Mouse (Mus musculus): ENCODE measurements around the gene Gramd1a. TPM values are rescaled to one million over a fixed set of nuclear protein-coding genes. Genes with fewer than 3 reads are reported as not detected.

The Gramd1a gene
- polyA plus RNA-seq, 1 experiment, result 325 TPM

DNA sequence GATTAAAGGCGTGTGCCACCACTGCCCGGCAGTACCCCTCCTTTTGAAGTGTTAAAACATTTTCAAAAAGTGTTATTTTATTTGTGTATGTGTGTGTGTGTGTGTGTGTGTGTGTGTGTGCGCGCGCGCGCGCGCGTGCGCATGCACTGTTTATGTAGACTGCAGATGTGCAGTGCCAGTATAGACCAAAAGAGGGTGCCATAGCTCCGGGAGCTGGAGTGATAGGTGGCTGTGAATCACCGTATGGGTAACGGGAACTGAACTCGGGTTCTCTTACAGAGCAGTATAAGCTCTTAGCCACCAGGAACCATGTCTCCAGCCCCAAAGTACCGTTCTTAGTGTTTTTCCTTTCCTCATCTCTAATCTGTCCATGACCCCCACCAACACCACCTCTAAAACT is 10.8 kb downstream of the Gramd1a start:
- H3K27me3 ChIP-seq (ENCODE audit: control insufficient read depth, insufficient read depth, low read length), result no peaks in the 10 kb centered on the region
- peaks cover 35% of the 10 kb centered on the region for H3K36me3 ChIP-seq (ENCODE audit: control insufficient read depth, insufficient read depth, low read length)
- no peak overlapping the region for H3K27ac ChIP-seq (ENCODE audit: insufficient read depth, low read length)
- TF ChIP-seq CTCF (IDR thresholded peaks at IDR 0.05; ENCODE audit: extremely low read depth, insufficient read depth, insufficient read length, insufficient replicate concordance), result no peak
- no peak for TF ChIP-seq POLR2A (IDR thresholded peaks at IDR 0.05; ENCODE audit: low read depth, low read length)
- no peak for DNase-seq (ENCODE audit: low read depth in 1 of 2, low spot score in 2 of 2)
- H3K4me1 ChIP-seq (ENCODE audit: control insufficient read depth, insufficient read depth, insufficient read length), result peaks cover 2% of the 10 kb centered on the region; the same call in 1 of the 2 replicates
- H3K4me3 ChIP-seq (ENCODE audit: extremely low read depth, insufficient read depth, insufficient read length), result no peak overlapping the region
- WGBS, result 97% methylated on average over 16 of the region's 16 CpGs

DNA sequence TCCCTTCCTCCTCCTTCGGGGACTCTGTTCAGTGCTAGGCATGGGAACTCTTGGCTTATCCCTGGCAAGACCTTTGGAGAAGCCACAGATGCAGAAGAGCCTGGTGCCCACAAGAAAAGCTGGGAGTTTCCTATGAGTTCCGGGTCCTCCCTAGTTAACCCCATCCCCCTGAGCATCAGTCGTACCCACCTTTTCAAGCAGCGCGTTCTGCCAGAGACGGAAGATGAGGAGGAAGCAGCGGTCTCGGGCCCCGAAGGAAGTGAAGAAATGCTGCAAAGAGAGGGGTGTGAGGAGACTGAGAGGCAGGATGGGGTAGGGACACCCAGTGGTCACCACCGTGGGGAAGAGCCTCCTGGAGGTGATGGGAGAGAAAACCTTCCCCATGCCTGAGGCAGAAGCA is 14.8 kb downstream of the Gramd1a start:
- Histone ChIP-seq H3K27ac (ENCODE audit: insufficient read depth, low read length) (no peak overlapping the region), H3K4me3 (ENCODE audit: extremely low read depth, insufficient read depth, insufficient read length) (no peak overlapping the region), H3K27me3 (ENCODE audit: control insufficient read depth, insufficient read depth, low read length) (no peaks in the 10 kb centered on the region), H3K36me3 (ENCODE audit: control insufficient read depth, insufficient read depth, low read length) (peaks cover 68% of the 10 kb centered on the region), H3K4me1 (ENCODE audit: control insufficient read depth, insufficient read depth, insufficient read length) (no peaks in the 10 kb centered on the region)
- DNase-seq (ENCODE audit: low read depth in 1 of 2, low spot score in 2 of 2), result no peak
- WGBS, result 92% methylated on average over 10 of the region's 10 CpGs
- no peak for TF ChIP-seq POLR2A (IDR thresholded peaks at IDR 0.05; ENCODE audit: low read depth, low read length)
- no peak for TF ChIP-seq CTCF (IDR thresholded peaks at IDR 0.05; ENCODE audit: extremely low read depth, insufficient read depth, insufficient read length, insufficient replicate concordance)

DNA sequence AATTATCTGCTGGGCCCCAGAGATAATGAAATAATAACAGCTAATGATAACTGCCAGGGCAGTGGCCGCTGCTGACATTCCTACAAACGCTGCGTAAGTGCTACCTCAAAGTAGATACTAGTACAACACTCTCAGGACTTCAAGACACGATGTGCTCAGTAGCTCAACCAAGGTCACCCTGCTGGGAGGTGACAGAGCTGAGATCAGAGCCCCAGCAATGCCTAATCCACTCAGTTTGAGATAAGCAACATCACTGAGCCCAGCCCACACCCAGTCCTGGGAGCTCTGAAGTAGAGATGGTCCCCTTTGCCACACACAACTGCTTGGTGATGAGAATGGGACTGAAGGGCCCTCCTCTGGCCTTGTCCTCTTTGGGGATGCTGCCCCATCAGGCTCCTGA is 15.4 kb downstream of the Gramd1a start:
- H3K27ac ChIP-seq (ENCODE audit: insufficient read depth, low read length), result no peak overlapping the region
- no peaks in the 10 kb centered on the region for H3K4me1 ChIP-seq (ENCODE audit: control insufficient read depth, insufficient read depth, insufficient read length)
- 93% methylated on average over 4 of the region's 4 CpGs for WGBS
- DNase-seq (ENCODE audit: low read depth in 1 of 2, low spot score in 2 of 2), result no peak
- TF ChIP-seq POLR2A (IDR thresholded peaks at IDR 0.05; ENCODE audit: low read depth, low read length) (no peak), CTCF (IDR thresholded peaks at IDR 0.05; ENCODE audit: extremely low read depth, insufficient read depth, insufficient read length, insufficient replicate concordance) (no peak)
- peaks cover 74% of the 10 kb centered on the region for H3K36me3 ChIP-seq (ENCODE audit: control insufficient read depth, insufficient read depth, low read length)
- H3K4me3 ChIP-seq (ENCODE audit: extremely low read depth, insufficient read depth, insufficient read length), result no peak overlapping the region
- H3K27me3 ChIP-seq (ENCODE audit: control insufficient read depth, insufficient read depth, low read length), result no peaks in the 10 kb centered on the region

DNA sequence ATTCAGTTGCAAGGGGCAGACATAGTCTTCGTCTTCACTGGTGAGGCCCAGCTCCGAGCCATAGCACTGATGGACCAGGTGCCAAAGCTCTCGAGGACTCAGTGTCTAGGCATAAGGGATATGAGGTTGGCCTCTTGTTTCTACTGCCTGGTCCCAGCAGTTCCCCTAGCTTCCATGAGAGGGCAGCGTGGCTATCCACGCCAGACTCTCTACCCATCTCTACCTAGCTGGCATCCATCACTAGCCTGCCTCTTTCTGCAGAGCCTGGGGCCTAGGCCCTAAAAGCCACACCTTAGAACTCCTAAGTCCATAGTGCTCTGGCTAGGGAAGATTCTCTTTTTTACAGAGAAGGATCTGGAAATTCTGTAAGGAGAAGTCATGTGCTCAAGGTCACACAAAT is 15.9 kb downstream of the Gramd1a start:
- TF ChIP-seq CTCF (IDR thresholded peaks at IDR 0.05; ENCODE audit: extremely low read depth, insufficient read depth, insufficient read length, insufficient replicate concordance) (peak; percentile 84; the same call in 1 of the 2 replicates), POLR2A (IDR thresholded peaks at IDR 0.05; ENCODE audit: low read depth, low read length) (no peak)
- H3K27me3 ChIP-seq (ENCODE audit: control insufficient read depth, insufficient read depth, low read length), result no peaks in the 10 kb centered on the region
- DNase-seq (ENCODE audit: low read depth in 1 of 2, low spot score in 2 of 2), result peak in 1 of 2 experiments; percentile 74
- no peaks in the 10 kb centered on the region for H3K4me1 ChIP-seq (ENCODE audit: control insufficient read depth, insufficient read depth, insufficient read length)
- H3K27ac ChIP-seq (ENCODE audit: insufficient read depth, low read length), result no peak overlapping the region
- WGBS, result 60% methylated on average over 5 of the region's 5 CpGs
- H3K36me3 ChIP-seq (ENCODE audit: control insufficient read depth, insufficient read depth, low read length), result peaks cover 79% of the 10 kb centered on the region
- no peak overlapping the region for H3K4me3 ChIP-seq (ENCODE audit: extremely low read depth, insufficient read depth, insufficient read length)

DNA sequence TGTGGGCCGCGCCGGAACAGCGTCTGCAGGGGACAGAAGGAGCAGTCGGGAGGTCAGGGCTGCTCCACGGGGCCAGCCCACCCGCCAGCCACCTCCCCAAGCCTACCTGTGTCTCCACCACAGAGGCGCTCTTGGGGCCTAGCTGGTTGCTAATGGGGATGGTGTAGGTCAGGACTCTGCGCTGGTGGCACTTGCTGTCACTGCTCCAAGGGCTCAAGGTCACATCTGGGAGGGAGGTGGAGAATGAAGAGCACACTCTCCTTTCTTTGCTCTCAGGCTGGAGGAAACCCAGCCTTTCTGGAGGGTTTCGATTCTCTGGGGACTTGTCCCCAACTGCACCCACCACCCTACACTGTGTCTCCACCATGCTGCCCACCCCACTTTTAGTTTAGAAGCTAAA is 20.0 kb downstream of the Gramd1a start:
- TF ChIP-seq CTCF (IDR thresholded peaks at IDR 0.05; ENCODE audit: extremely low read depth, insufficient read depth, insufficient read length, insufficient replicate concordance) (no peak), POLR2A (IDR thresholded peaks at IDR 0.05; ENCODE audit: low read depth, low read length) (no peak)
- Histone ChIP-seq H3K27me3 (ENCODE audit: control insufficient read depth, insufficient read depth, low read length) (no peaks in the 10 kb centered on the region), H3K27ac (ENCODE audit: insufficient read depth, low read length) (no peak overlapping the region), H3K36me3 (ENCODE audit: control insufficient read depth, insufficient read depth, low read length) (peaks cover 85% of the 10 kb centered on the region), H3K4me3 (ENCODE audit: extremely low read depth, insufficient read depth, insufficient read length) (no peak overlapping the region), H3K4me1 (ENCODE audit: control insufficient read depth, insufficient read depth, insufficient read length) (no peaks in the 10 kb centered on the region)
- DNase-seq (ENCODE audit: low read depth in 1 of 2, low spot score in 2 of 2), result no peak
- 95% methylated on average over 10 of the region's 10 CpGs for WGBS

DNA sequence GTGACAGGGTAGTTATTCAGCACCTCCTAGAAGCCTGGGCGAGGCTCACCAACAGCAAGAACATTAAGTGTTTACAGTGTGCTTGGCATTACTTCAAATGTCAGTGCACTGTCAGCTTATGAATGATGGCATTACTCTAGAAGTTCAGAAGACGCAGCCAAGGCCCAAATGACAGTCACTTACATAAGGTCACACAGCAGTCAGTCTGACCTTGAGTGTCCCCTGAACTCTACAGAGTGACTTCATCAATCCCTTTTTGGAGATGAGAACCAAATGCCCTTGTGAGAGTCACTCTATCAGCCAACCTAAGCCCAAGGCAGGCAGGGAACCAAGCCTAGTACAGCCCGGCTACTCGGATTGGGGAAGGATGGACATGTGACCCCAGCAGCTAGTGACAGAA is 23.8 kb downstream of the Gramd1a start:
- WGBS, result 94% methylated on average over 4 of the region's 4 CpGs
- Histone ChIP-seq H3K27ac (ENCODE audit: insufficient read depth, low read length) (no peak overlapping the region), H3K4me3 (ENCODE audit: extremely low read depth, insufficient read depth, insufficient read length) (no peak overlapping the region), H3K36me3 (ENCODE audit: control insufficient read depth, insufficient read depth, low read length) (peaks cover 70% of the 10 kb centered on the region), H3K27me3 (ENCODE audit: control insufficient read depth, insufficient read depth, low read length) (no peaks in the 10 kb centered on the region; the same call in 1 of the 2 replicates), H3K4me1 (ENCODE audit: control insufficient read depth, insufficient read depth, insufficient read length) (peaks cover 5% of the 10 kb centered on the region)
- DNase-seq (ENCODE audit: low read depth in 1 of 2, low spot score in 2 of 2), result no peak
- TF ChIP-seq POLR2A (IDR thresholded peaks at IDR 0.05; ENCODE audit: low read depth, low read length) (no peak), CTCF (IDR thresholded peaks at IDR 0.05; ENCODE audit: extremely low read depth, insufficient read depth, insufficient read length, insufficient replicate concordance) (no peak)

DNA sequence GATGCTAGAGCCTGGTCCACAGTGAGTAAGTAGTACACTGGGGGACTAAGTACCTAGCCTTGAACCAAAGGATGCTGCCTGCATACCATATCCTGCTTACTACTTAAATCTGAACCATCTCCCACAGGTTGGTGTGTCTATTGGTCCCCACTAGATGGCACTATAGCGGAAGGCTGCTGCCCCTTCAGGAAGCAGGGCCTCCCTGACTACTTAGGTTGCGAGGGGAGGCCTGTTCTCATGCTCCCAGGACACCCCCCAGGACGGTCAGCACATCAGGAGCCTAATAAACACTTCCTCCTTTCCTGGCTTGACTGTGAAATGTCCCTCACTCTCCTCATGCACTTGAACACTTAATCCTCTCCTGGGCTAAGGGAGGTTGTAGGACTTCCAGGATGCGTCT is 24.9 kb downstream of the Gramd1a start:
- TF ChIP-seq POLR2A (IDR thresholded peaks at IDR 0.05; ENCODE audit: low read depth, low read length), result no peak
- TF ChIP-seq CTCF (IDR thresholded peaks at IDR 0.05; ENCODE audit: extremely low read depth, insufficient read depth, insufficient read length, insufficient replicate concordance), result peak; percentile 73; the same call in 1 of the 2 replicates
- no peak overlapping the region for H3K27ac ChIP-seq (ENCODE audit: insufficient read depth, low read length)
- DNase-seq (ENCODE audit: low read depth in 1 of 2, low spot score in 2 of 2), result peak in 1 of 2 experiments; percentile 62
- H3K36me3 ChIP-seq (ENCODE audit: control insufficient read depth, insufficient read depth, low read length), result peaks cover 62% of the 10 kb centered on the region
- H3K4me1 ChIP-seq (ENCODE audit: control insufficient read depth, insufficient read depth, insufficient read length), result peaks cover 10% of the 10 kb centered on the region
- H3K4me3 ChIP-seq (ENCODE audit: extremely low read depth, insufficient read depth, insufficient read length), result no peak overlapping the region
- peaks cover 7% of the 10 kb centered on the region for H3K27me3 ChIP-seq (ENCODE audit: control insufficient read depth, insufficient read depth, low read length)
- WGBS, result 28% methylated on average over 4 of the region's 4 CpGs
